Mouse (Mus musculus) spleen, adult 2 months (tissue): ENCODE measurements around the gene Ncor2.

Source experiments
- CTCF ChIP-seq: fragments of 200-500 bp; IDR thresholded peaks from 2 replicates; pipeline ENCODE4 v1.5.1; 2011; ENCODE audit warnings: mild to moderate bottlenecking, inconsistent platforms; ENCODE audit not compliant: insufficient read depth, insufficient read length, insufficient replicate concordance; ENCODE audit errors: extremely low read depth
- POLR2A ChIP-seq: fragments of 200-500 bp; IDR thresholded peaks from 2 replicates; pipeline ENCODE4 v1.6.1; 2011; ENCODE audit warnings: low read depth, low read length, inconsistent platforms

DNA sequence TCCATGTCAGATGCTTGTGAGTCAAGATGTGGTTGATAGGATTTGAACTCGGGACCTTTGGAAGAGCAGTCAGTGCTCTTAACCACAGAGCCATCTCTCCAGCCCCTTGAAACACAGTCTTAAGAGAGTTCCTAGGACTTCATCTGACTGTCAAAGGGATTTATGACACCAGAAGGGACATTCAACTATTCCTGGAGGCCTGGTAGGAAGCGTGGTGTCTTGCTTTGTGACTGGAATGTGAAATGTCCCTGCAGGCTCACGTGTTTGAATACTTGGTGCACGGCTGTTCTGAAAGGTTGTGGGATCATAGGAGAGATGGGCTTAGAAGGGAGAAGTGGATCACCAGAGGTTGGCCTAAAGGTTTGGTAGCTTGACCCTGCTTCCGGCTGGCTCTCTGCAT, 192.4 kb downstream of the Ncor2 start:
- TF ChIP-seq POLR2A = no peak
- no peak for TF ChIP-seq CTCF
